Mouse (Mus musculus): ENCODE results near the gene Gm20388. TPM values are rescaled to one million over a fixed set of nuclear protein-coding genes. Genes with fewer than 3 reads are reported as not detected.

The Gm20388 gene
- polyA plus RNA-seq, 1 experiment from 2014 or later = not detected

GRCm38 (mm10) chr8:120313674-120314073 lies 403.0 kb downstream of the Gm20388 start:
- Histone ChIP-seq H3K9ac (ENCODE audit: low read length) (no peak overlapping the region), H3K27ac (replicated peaks; ENCODE audit: low read depth, low read length) (no peak overlapping the region), H3K36me3 (ENCODE audit: control insufficient read depth, insufficient read depth, low read length) (no peaks in the 10 kb centered on the region), H3K9me3 (ENCODE audit: control insufficient read depth, low read length) (no peaks in the 10 kb centered on the region), H3K27me3 (ENCODE audit: control insufficient read depth, insufficient read depth, low read length) (0 out of 2 replicates have a peak, but pooled peaks cover 2% of the 10 kb centered on the region), H3K4me2 (ENCODE audit: low read depth, severe bottlenecking) (no peak overlapping the region), H3K4me1 (ENCODE audit: control insufficient read depth, insufficient read depth, low read length) (peaks cover 23% of the 10 kb centered on the region), H3K4me3 (ENCODE audit: low read depth, low read length) (no peak overlapping the region)
- WGBS = 72% methylated on average over 3 of the region's 3 CpGs
- DNase-seq (ENCODE audit: low spot score) = no peak
- ATAC-seq (ENCODE audit: insufficient number of reproducible peaks, low FRiP score, low TSS enrichment, low read depth) = no peak

GRCm38 (mm10) chr8:120314932-120315331 lies 404.3 kb downstream of the Gm20388 start:
- ATAC-seq (ENCODE audit: insufficient number of reproducible peaks, low FRiP score, low TSS enrichment, low read depth) (no peak), DNase-seq (ENCODE audit: low spot score) (no peak)
- Histone ChIP-seq H3K4me2 (ENCODE audit: low read depth, severe bottlenecking) (no peak overlapping the region), H3K4me1 (ENCODE audit: control insufficient read depth, insufficient read depth, low read length) (peaks cover 11% of the 10 kb centered on the region), H3K27ac (replicated peaks; ENCODE audit: low read depth, low read length) (no peak overlapping the region), H3K4me3 (ENCODE audit: low read depth, low read length) (no peak overlapping the region), H3K9ac (ENCODE audit: low read length) (no peak overlapping the region), H3K27me3 (ENCODE audit: control insufficient read depth, insufficient read depth, low read length) (no peaks in the 10 kb centered on the region), H3K36me3 (ENCODE audit: control insufficient read depth, insufficient read depth, low read length) (no peaks in the 10 kb centered on the region), H3K9me3 (ENCODE audit: control insufficient read depth, low read length) (no peaks in the 10 kb centered on the region)
- WGBS = 87% methylated on average over 5 of the region's 5 CpGs

GRCm38 (mm10) chr8:120315644-120316043 lies 405.0 kb downstream of the Gm20388 start:
- H3K9me3 ChIP-seq (ENCODE audit: control insufficient read depth, low read length) = no peaks in the 10 kb centered on the region
- no peak overlapping the region for H3K9ac ChIP-seq (ENCODE audit: low read length)
- peaks cover 11% of the 10 kb centered on the region for H3K4me1 ChIP-seq (ENCODE audit: control insufficient read depth, insufficient read depth, low read length)
- no peak overlapping the region for H3K4me2 ChIP-seq (ENCODE audit: low read depth, severe bottlenecking)
- H3K36me3 ChIP-seq (ENCODE audit: control insufficient read depth, insufficient read depth, low read length) = no peaks in the 10 kb centered on the region
- no peak for ATAC-seq (ENCODE audit: insufficient number of reproducible peaks, low FRiP score, low TSS enrichment, low read depth)
- H3K27ac ChIP-seq (replicated peaks; ENCODE audit: low read depth, low read length) = no peak overlapping the region
- no peak overlapping the region for H3K4me3 ChIP-seq (ENCODE audit: low read depth, low read length)
- DNase-seq (ENCODE audit: low spot score) = no peak
- no peaks in the 10 kb centered on the region for H3K27me3 ChIP-seq (ENCODE audit: control insufficient read depth, insufficient read depth, low read length)
- WGBS = 89% methylated on average over 4 of the region's 4 CpGs

GRCm38 (mm10) chr8:120316707-120317106 lies 406.1 kb downstream of the Gm20388 start:
- ATAC-seq (ENCODE audit: insufficient number of reproducible peaks, low FRiP score, low TSS enrichment, low read depth) (no peak), DNase-seq (ENCODE audit: low spot score) (no peak)
- Histone ChIP-seq H3K27ac (replicated peaks; ENCODE audit: low read depth, low read length) (no peak overlapping the region), H3K4me2 (ENCODE audit: low read depth, severe bottlenecking) (no peak overlapping the region), H3K4me1 (ENCODE audit: control insufficient read depth, insufficient read depth, low read length) (peaks cover 11% of the 10 kb centered on the region), H3K9me3 (ENCODE audit: control insufficient read depth, low read length) (no peaks in the 10 kb centered on the region), H3K27me3 (ENCODE audit: control insufficient read depth, insufficient read depth, low read length) (no peaks in the 10 kb centered on the region), H3K9ac (ENCODE audit: low read length) (no peak overlapping the region), H3K4me3 (ENCODE audit: low read depth, low read length) (no peak overlapping the region), H3K36me3 (ENCODE audit: control insufficient read depth, insufficient read depth, low read length) (no peaks in the 10 kb centered on the region)
- WGBS = 93% methylated on average over 7 of the region's 7 CpGs

- peaks cover 14% of the 10 kb centered on the region for H3K4me1 ChIP-seq (ENCODE audit: control insufficient read depth, insufficient read depth, low read length)
- no peaks in the 10 kb centered on the region for H3K27me3 ChIP-seq (ENCODE audit: control insufficient read depth, insufficient read depth, low read length)
- ATAC-seq (ENCODE audit: insufficient number of reproducible peaks, low FRiP score, low TSS enrichment, low read depth) (no peak), DNase-seq (ENCODE audit: low spot score) (no peak)
- no peaks in the 10 kb centered on the region for H3K9me3 ChIP-seq (ENCODE audit: control insufficient read depth, low read length)
- H3K27ac ChIP-seq (replicated peaks; ENCODE audit: low read depth, low read length) = peak overlapping the region; percentile 18; the same call in 1 of the 2 replicates
- H3K9ac ChIP-seq (ENCODE audit: low read length) = no peak overlapping the region
- H3K36me3 ChIP-seq (ENCODE audit: control insufficient read depth, insufficient read depth, low read length) = no peaks in the 10 kb centered on the region
- H3K4me2 ChIP-seq (ENCODE audit: low read depth, severe bottlenecking) = no peak overlapping the region
- H3K4me3 ChIP-seq (ENCODE audit: low read depth, low read length) = no peak overlapping the region
- WGBS = 80% methylated on average over 21 of the region's 21 CpGs
These were observed 406.6 kb downstream of the Gm20388 start for GRCm38 (mm10) chr8:120317118-120317824.

GRCm38 (mm10) chr8:120318476-120318991 lies 407.9 kb downstream of the Gm20388 start:
- H3K4me3 ChIP-seq (ENCODE audit: low read depth, low read length) = no peak overlapping the region
- H3K4me1 ChIP-seq (ENCODE audit: control insufficient read depth, insufficient read depth, low read length) = peaks cover 27% of the 10 kb centered on the region
- no peak overlapping the region for H3K4me2 ChIP-seq (ENCODE audit: low read depth, severe bottlenecking)
- H3K9ac ChIP-seq (ENCODE audit: low read length) = no peak overlapping the region
- DNase-seq (ENCODE audit: low spot score) = no peak
- 71% methylated on average over 12 of the region's 12 CpGs for WGBS
- ATAC-seq (ENCODE audit: insufficient number of reproducible peaks, low FRiP score, low TSS enrichment, low read depth) = no peak
- H3K9me3 ChIP-seq (ENCODE audit: control insufficient read depth, low read length) = no peaks in the 10 kb centered on the region
- no peak overlapping the region for H3K27ac ChIP-seq (replicated peaks; ENCODE audit: low read depth, low read length)
- H3K27me3 ChIP-seq (ENCODE audit: control insufficient read depth, insufficient read depth, low read length) = no peaks in the 10 kb centered on the region
- no peaks in the 10 kb centered on the region for H3K36me3 ChIP-seq (ENCODE audit: control insufficient read depth, insufficient read depth, low read length)

GRCm38 (mm10) chr8:120319449-120319848 lies 408.8 kb downstream of the Gm20388 start:
- H3K4me2 ChIP-seq (ENCODE audit: low read depth, severe bottlenecking) = no peak overlapping the region
- ATAC-seq (ENCODE audit: insufficient number of reproducible peaks, low FRiP score, low TSS enrichment, low read depth) = no peak; the same call in 1 of the 2 replicates
- 22% methylated on average over 7 of the region's 7 CpGs for WGBS
- peaks cover 35% of the 10 kb centered on the region for H3K4me1 ChIP-seq (ENCODE audit: control insufficient read depth, insufficient read depth, low read length)
- H3K9ac ChIP-seq (ENCODE audit: low read length) = no peak overlapping the region
- no peaks in the 10 kb centered on the region for H3K27me3 ChIP-seq (ENCODE audit: control insufficient read depth, insufficient read depth, low read length)
- no peak overlapping the region for H3K27ac ChIP-seq (replicated peaks; ENCODE audit: low read depth, low read length)
- peak; percentile 88 for DNase-seq (ENCODE audit: low spot score)
- H3K9me3 ChIP-seq (ENCODE audit: control insufficient read depth, low read length) = no peaks in the 10 kb centered on the region
- no peak overlapping the region for H3K4me3 ChIP-seq (ENCODE audit: low read depth, low read length)
- H3K36me3 ChIP-seq (ENCODE audit: control insufficient read depth, insufficient read depth, low read length) = no peaks in the 10 kb centered on the region

- 93% methylated on average over 5 of the region's 5 CpGs for WGBS
- Histone ChIP-seq H3K9ac (ENCODE audit: low read length) (no peak overlapping the region), H3K27ac (replicated peaks; ENCODE audit: low read depth, low read length) (no peak overlapping the region), H3K9me3 (ENCODE audit: control insufficient read depth, low read length) (no peaks in the 10 kb centered on the region), H3K4me3 (ENCODE audit: low read depth, low read length) (no peak overlapping the region), H3K36me3 (ENCODE audit: control insufficient read depth, insufficient read depth, low read length) (no peaks in the 10 kb centered on the region), H3K4me1 (ENCODE audit: control insufficient read depth, insufficient read depth, low read length) (peaks cover 36% of the 10 kb centered on the region), H3K4me2 (ENCODE audit: low read depth, severe bottlenecking) (no peak overlapping the region), H3K27me3 (ENCODE audit: control insufficient read depth, insufficient read depth, low read length) (no peaks in the 10 kb centered on the region)
- no peak for DNase-seq (ENCODE audit: low spot score)
- no peak for ATAC-seq (ENCODE audit: insufficient number of reproducible peaks, low FRiP score, low TSS enrichment, low read depth)
These were observed 409.5 kb downstream of the Gm20388 start for GRCm38 (mm10) chr8:120320146-120320545.
